Mouse (Mus musculus): ENCODE data around the gene Btbd35f14. TPM values are rescaled to one million over a fixed set of nuclear protein-coding genes. Genes with fewer than 3 reads are reported as not detected.

The Btbd35f14 gene
- not detected in 2 replicates for polyA plus RNA-seq (2012; rRNA removed; ENCODE audit: low replicate concordance)

DNA sequence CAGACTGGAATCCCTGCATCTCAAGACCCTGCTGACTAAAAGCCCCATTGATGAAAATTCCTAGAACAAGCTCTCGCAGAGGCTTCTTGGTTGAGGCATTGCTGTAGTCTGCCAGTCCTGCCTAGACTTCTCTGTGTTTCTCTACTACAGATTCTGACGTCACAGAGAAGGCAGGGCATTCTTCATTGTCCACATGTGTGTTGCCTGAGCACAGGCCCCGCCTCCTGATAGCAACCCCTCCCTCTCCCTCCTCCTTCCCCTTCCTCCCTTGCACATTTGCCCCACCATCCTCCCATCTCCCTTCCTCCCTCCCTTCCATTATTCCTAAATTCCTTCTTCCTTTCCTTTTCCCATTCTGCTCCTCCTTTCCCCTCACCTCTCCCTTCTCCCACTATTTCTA lies at the start of gene Btbd35f14:
Gene Btbd35f14, minus strand, starts transcription at position 101 of the 400 bp plus-strand sequence.

DNA sequence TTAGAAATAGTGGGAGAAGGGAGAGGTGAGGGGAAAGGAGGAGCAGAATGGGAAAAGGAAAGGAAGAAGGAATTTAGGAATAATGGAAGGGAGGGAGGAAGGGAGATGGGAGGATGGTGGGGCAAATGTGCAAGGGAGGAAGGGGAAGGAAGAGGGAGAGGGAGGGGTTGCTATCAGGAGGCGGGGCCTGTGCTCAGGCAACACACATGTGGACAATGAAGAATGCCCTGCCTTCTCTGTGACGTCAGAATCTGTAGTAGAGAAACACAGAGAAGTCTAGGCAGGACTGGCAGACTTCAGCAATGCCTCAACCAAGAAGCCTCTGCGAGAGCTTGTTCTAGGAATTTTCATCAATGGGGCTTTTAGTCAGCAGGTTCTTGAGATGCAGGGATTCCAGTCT lies 45.3 kb downstream of the Btbd35f14 start, which contains the start of gene Btbd35f13:
Gene Btbd35f13, plus strand, starts transcription at position 301 of the 400 bp plus-strand sequence.

Other genes starting within 250 kb of the Btbd35f14 start
- gene Btbd35f15, start 125.0 kb downstream of the Btbd35f14 start, polyA plus RNA-seq (2012; rRNA removed; ENCODE audit: low replicate concordance) = not detected in 2 replicates
- gene Btbd35f13, start 45.2 kb downstream of the Btbd35f14 start, polyA plus RNA-seq (2012; rRNA removed; ENCODE audit: low replicate concordance) = not detected in 2 replicates